Mouse (Mus musculus) layer of hippocampus, adult 2 months (tissue): Measurements from ENCODE around the gene Dolk. TPM values are rescaled to one million over a fixed set of nuclear protein-coding genes. Genes with fewer than 3 reads are reported as not detected.

Experiments
- DNase-seq, 2 experiments: peaks; one replicate each; pipeline ENCODE4 v3.0.0; 2022; ENCODE audit warnings: low spot score in 2 of 2
- H3K27ac ChIP-seq: fragments of 200-600 bp; 2 replicates; pipeline ENCODE4 v1.8.1; 2022
- H3K4me3 ChIP-seq: fragments of 200-600 bp; 2 replicates; pipeline ENCODE4 v1.8.1; 2022; ENCODE audit warnings: mild to moderate bottlenecking
- CTCF ChIP-seq: fragments of 200-600 bp; conservative IDR thresholded peaks from 2 replicates; pipeline ENCODE4 v1.8.1; 2022; ENCODE audit warnings: antibody characterized with exemption, mild to moderate bottlenecking, moderate library complexity
- long read RNA-seq, 2 experiments: library from polyadenylated mRNA; stranded (forward); transcript quantifications; one replicate each; pipeline ENCODE4 v2.0.0; 2021; ENCODE audit warnings: borderline mapping rate in 2 of 2
- total RNA-seq, 2 experiments: library from RNA; stranded (reverse); gene quantifications; 2 replicates each; pipeline ENCODE4 v1.2.3; 2021

Gene Dolk
- total RNA-seq: 10 to 100 TPM; 22.1 to 22.2 TPM
- long read RNA-seq, experiment 1, transcript Dolk-201 (1 exons, 2,104 nt): major isoform, 41 of 41 reads
- long read RNA-seq, experiment 1, partial matches to known transcripts: 0 of 41 reads
- long read RNA-seq, experiment 1, other reads (novel, unspliced or antisense): 0 of 41 reads
- long read RNA-seq, experiment 2, transcript Dolk-201 (1 exons, 2,104 nt): major isoform, 57 of 57 reads
- long read RNA-seq, experiment 2, partial matches to known transcripts: 0 of 57 reads
- long read RNA-seq, experiment 2, other reads (novel, unspliced or antisense): 0 of 57 reads

GRCm38 (mm10) chr2:30286192-30287026 lies at the start of gene Dolk, which contains the start of gene Nup188:
Gene Dolk, minus strand, starts transcription at chr2:30286334.
Gene Nup188, plus strand, starts transcription at chr2:30286397.
- DNase-seq: peak; percentile 94 to 98
- TF ChIP-seq CTCF: no peak
- peak within 1 kb of the TSS; percentile 87 for H3K27ac ChIP-seq
- H3K4me3 ChIP-seq: peak within 1 kb of the TSS; percentile 91

GRCm38 (mm10) chr2:30335324-30335723 lies 49.2 kb upstream of the Dolk start:
- TF ChIP-seq CTCF: no peak
- no peak for DNase-seq
- Histone ChIP-seq H3K4me3 (no peak overlapping the region), H3K27ac (no peak overlapping the region)

- no peak for DNase-seq
- Histone ChIP-seq H3K27ac (no peak overlapping the region), H3K4me3 (no peak overlapping the region)
- no peak for TF ChIP-seq CTCF
Observed at GRCm38 (mm10) chr2:30328791-30329190, 42.7 kb upstream of the Dolk start.

- DNase-seq: no peak
- Histone ChIP-seq H3K4me3 (no peak overlapping the region), H3K27ac (no peak overlapping the region)
- TF ChIP-seq CTCF: no peak
Observed at GRCm38 (mm10) chr2:30327276-30327675, 41.1 kb upstream of the Dolk start.

GRCm38 (mm10) chr2:30325296-30325695 lies 39.2 kb upstream of the Dolk start:
- Histone ChIP-seq H3K27ac (no peak overlapping the region), H3K4me3 (no peak overlapping the region)
- DNase-seq: no peak
- TF ChIP-seq CTCF: no peak

GRCm38 (mm10) chr2:30323111-30323510 lies 37.0 kb upstream of the Dolk start:
- no peak for DNase-seq
- H3K4me3 ChIP-seq: no peak overlapping the region
- TF ChIP-seq CTCF: no peak
- H3K27ac ChIP-seq: no peak overlapping the region

GRCm38 (mm10) chr2:30319260-30319659 lies 33.1 kb upstream of the Dolk start:
- Histone ChIP-seq H3K27ac (no peak overlapping the region), H3K4me3 (no peak overlapping the region)
- TF ChIP-seq CTCF: no peak
- DNase-seq: no peak

GRCm38 (mm10) chr2:30316955-30317354 lies 30.8 kb upstream of the Dolk start:
- no peak for TF ChIP-seq CTCF
- H3K4me3 ChIP-seq: no peak overlapping the region
- peak in 1 of 2 experiments; percentile 47 for DNase-seq
- peak overlapping the region; percentile 43; the same call in 1 of the 2 replicates for H3K27ac ChIP-seq

GRCm38 (mm10) chr2:30316136-30316535 lies 30.0 kb upstream of the Dolk start:
- no peak overlapping the region for H3K4me3 ChIP-seq
- peak; percentile 45 for TF ChIP-seq CTCF
- DNase-seq: no peak
- H3K27ac ChIP-seq: no peak overlapping the region

- TF ChIP-seq CTCF: no peak
- Histone ChIP-seq H3K27ac (no peak overlapping the region), H3K4me3 (no peak overlapping the region)
- DNase-seq: no peak
Observed at GRCm38 (mm10) chr2:30311481-30311880, 25.3 kb upstream of the Dolk start.

GRCm38 (mm10) chr2:30309351-30309750 lies 23.2 kb upstream of the Dolk start:
- H3K27ac ChIP-seq: no peak overlapping the region
- no peak overlapping the region for H3K4me3 ChIP-seq
- TF ChIP-seq CTCF: no peak
- DNase-seq: no peak

GRCm38 (mm10) chr2:30306087-30306486 lies 20.0 kb upstream of the Dolk start:
- TF ChIP-seq CTCF: no peak
- no peak for DNase-seq
- Histone ChIP-seq H3K4me3 (no peak overlapping the region), H3K27ac (no peak overlapping the region)

- Histone ChIP-seq H3K4me3 (no peak overlapping the region), H3K27ac (no peak overlapping the region)
- no peak for DNase-seq
- no peak for TF ChIP-seq CTCF
Observed at GRCm38 (mm10) chr2:30299966-30300365, 13.8 kb upstream of the Dolk start.

- DNase-seq: no peak
- Histone ChIP-seq H3K27ac (no peak overlapping the region), H3K4me3 (no peak overlapping the region)
- TF ChIP-seq CTCF: peak; percentile 61
Observed at GRCm38 (mm10) chr2:30299525-30299924, 13.4 kb upstream of the Dolk start.
